Mouse (Mus musculus) kidney, adult 2 months (tissue): ENCODE measurements around the gene Sgce. TPM values are rescaled to one million over a fixed set of nuclear protein-coding genes. Genes with fewer than 3 reads are reported as not detected.

Source experiments
- DNase-seq: peaks from one replicate; pipeline ENCODE4 v3.0.0; 2021
- H3K27ac ChIP-seq: fragments of 200-500 bp; 2 replicates; pipeline ENCODE4 v1.5.1; 2012; ENCODE audit warnings: low read depth, low read length, control low read depth, inconsistent platforms; ENCODE audit not compliant: insufficient read depth
- H3K27me3 ChIP-seq: fragments of 200-500 bp; replicated peaks from 2 replicates; pipeline ENCODE4 v1.6.1; 2012; ENCODE audit warnings: mild to moderate bottlenecking, moderate library complexity, low read length, inconsistent platforms; ENCODE audit not compliant: control insufficient read depth, insufficient read depth
- H3K36me3 ChIP-seq: fragments of 200-500 bp; 2 replicates; pipeline ENCODE4 v1.6.1; 2012; ENCODE audit warnings: mild to moderate bottlenecking, moderate library complexity, low read length, inconsistent platforms; ENCODE audit not compliant: control insufficient read depth, insufficient read depth
- H3K4me1 ChIP-seq: fragments of 200-500 bp; 2 replicates; pipeline ENCODE4 v1.6.1; 2011; ENCODE audit warnings: low read length; ENCODE audit not compliant: control insufficient read depth, insufficient read depth
- H3K4me3 ChIP-seq: fragments of 200-500 bp; 2 replicates; pipeline ENCODE4 v1.5.1; 2011; ENCODE audit warnings: mild to moderate bottlenecking, low read depth, low read length, control low read depth; ENCODE audit not compliant: insufficient read depth
- CTCF ChIP-seq: fragments of 200-500 bp; conservative IDR thresholded peaks from 2 replicates; pipeline ENCODE4 v1.5.1; 2011; ENCODE audit warnings: low read depth, mild to moderate bottlenecking, control low read depth, low read length, moderate library complexity, mixed read lengths; ENCODE audit not compliant: insufficient read depth, insufficient read length
- POLR2A ChIP-seq: fragments of 200-500 bp; IDR thresholded peaks from one replicate; pipeline ENCODE4 v1.6.1; 2011; ENCODE audit warnings: low read depth, low read length, control low read depth
- WGBS: fragments of 180-500 bp; shearing (Covaris S2); methylation state at CpG from one replicate; pipeline ENCODE4 v1.1.7; 2018; 5-methylcytosine and 5-hydroxymethylcytosine counted together
- polyA plus RNA-seq: library from polyadenylated mRNA; depleted of rRNA; stranded (reverse); fragments of >200 nt; gene quantifications from 2 replicates; pipeline ENCODE4 v1.2.3, GENCODE M21; 2012

The Sgce gene
- polyA plus RNA-seq, 1 experiment = 8.0 TPM

DNA sequence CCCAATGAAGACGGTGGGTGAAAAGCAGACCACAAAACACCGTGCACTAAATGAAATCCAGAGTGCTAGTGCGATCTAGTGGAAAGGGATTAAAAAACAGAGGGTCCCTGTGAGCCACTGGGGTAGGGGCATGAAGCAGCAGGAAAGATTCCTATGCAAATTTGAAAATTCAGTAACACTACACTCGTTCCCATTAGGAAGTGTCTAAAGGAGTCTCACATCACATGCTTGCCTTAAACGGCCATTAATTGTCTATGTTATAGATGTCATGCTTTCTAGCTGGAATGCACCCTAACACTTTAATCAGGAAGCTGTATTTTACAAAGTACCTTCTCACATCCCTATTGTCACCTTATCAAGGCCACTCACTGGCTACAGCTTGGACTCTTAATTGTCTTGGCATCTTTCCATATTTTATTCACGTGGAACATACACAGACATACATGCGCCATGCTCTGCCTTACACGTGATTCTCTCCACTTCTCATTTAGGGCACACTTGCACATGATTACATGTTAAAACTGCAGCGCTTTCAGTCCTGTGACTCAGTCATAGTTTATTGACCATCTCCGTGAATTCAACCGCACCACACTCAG lies 8.9 kb downstream of the Sgce start:
- DNase-seq = no peak
- Histone ChIP-seq H3K27ac (no peak overlapping the region), H3K4me1 (no peaks in the 10 kb centered on the region), H3K36me3 (no peaks in the 10 kb centered on the region), H3K27me3 (no peaks in the 10 kb centered on the region), H3K4me3 (no peak overlapping the region)
- WGBS = 58% methylated on average over 11 of the region's 11 CpGs
- TF ChIP-seq POLR2A (no peak), CTCF (no peak)

DNA sequence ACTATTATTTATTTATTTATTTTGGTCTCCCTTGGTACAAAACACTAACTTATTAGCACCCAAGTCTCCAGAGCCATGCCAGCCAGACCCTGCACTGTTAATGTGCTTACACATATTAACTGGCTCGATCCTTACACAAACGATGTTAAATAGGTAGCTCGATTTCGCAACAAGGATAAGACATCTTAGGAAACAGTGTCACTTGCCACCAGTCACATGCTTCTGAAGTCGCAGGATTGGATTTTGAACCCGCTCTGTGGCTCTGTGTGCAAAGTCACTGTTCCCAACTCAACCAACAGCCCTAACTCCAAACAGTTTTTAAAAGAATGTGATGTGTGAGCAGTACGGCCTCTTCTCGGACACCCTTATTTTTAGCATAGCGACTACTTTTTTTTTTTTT lies 10.6 kb downstream of the Sgce start:
- no peaks in the 10 kb centered on the region for H3K4me1 ChIP-seq
- H3K4me3 ChIP-seq = no peak overlapping the region
- no peak overlapping the region for H3K27ac ChIP-seq
- DNase-seq = no peak
- TF ChIP-seq CTCF = no peak
- TF ChIP-seq POLR2A = no peak
- H3K36me3 ChIP-seq = no peaks in the 10 kb centered on the region
- WGBS = 86% methylated on average over 9 of the region's 9 CpGs
- no peaks in the 10 kb centered on the region for H3K27me3 ChIP-seq

DNA sequence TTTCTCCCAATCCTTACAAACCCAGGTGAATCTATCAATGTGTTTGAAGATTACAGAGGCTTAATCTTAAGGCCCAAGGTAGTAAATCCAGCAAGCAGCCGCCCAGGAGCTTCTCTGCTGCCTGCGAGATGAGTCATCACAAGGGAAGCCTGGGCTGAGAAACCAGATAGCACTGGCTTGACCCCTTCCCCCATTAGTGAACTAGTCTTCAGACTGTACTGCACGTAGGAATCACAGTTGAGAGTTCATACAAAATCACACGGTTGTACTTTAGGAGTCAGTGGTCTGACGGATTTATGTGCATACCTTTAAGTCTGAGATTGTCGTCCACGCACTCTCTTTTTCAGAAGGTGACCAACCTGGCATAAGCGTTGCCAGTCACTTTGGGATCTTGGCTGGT lies 13.8 kb downstream of the Sgce start:
- no peak for DNase-seq
- 53% methylated on average over 8 of the region's 8 CpGs for WGBS
- TF ChIP-seq POLR2A (no peak), CTCF (no peak)
- no peaks in the 10 kb centered on the region for H3K27me3 ChIP-seq
- no peak overlapping the region for H3K27ac ChIP-seq
- H3K36me3 ChIP-seq = no peaks in the 10 kb centered on the region
- no peak overlapping the region for H3K4me3 ChIP-seq
- H3K4me1 ChIP-seq = no peaks in the 10 kb centered on the region

DNA sequence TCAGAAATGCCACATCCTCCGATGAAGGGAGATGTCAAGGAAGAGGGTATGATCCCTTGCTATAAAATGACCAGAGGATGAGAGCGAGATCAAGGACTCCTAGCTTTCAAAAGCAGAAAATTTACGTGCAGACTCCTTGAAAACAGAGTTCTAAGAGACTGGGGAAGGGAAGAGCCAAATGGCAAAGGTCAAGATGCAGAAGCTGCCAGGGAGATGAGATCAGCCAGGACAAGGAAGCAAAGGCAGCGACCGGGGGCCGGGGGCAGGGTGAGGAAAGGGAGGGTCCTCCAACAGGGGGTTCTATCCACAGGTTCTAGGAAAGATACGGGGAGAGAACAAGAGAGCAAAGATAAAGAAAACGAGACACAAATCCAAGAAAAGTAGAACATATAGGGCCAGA lies 15.3 kb downstream of the Sgce start:
- WGBS = 45% methylated on average over 8 of the region's 8 CpGs
- no peak for DNase-seq

GRCm38 (mm10) chr6:4728305-4728704 lies 18.7 kb downstream of the Sgce start:
- Histone ChIP-seq H3K4me1 (no peaks in the 10 kb centered on the region), H3K4me3 (no peak overlapping the region), H3K27ac (no peak overlapping the region), H3K27me3 (no peaks in the 10 kb centered on the region), H3K36me3 (no peaks in the 10 kb centered on the region)
- no peak for TF ChIP-seq CTCF
- no peak for TF ChIP-seq POLR2A
- WGBS = 93% methylated on average over 2 of the region's 2 CpGs
- no peak for DNase-seq

More for the DNA sequence above, 15.3 kb downstream of the Sgce start:
- TF ChIP-seq POLR2A = no peak
- no peak for TF ChIP-seq CTCF
- Histone ChIP-seq H3K4me3 (no peak overlapping the region), H3K4me1 (no peaks in the 10 kb centered on the region), H3K36me3 (no peaks in the 10 kb centered on the region), H3K27ac (no peak overlapping the region), H3K27me3 (no peaks in the 10 kb centered on the region)

DNA sequence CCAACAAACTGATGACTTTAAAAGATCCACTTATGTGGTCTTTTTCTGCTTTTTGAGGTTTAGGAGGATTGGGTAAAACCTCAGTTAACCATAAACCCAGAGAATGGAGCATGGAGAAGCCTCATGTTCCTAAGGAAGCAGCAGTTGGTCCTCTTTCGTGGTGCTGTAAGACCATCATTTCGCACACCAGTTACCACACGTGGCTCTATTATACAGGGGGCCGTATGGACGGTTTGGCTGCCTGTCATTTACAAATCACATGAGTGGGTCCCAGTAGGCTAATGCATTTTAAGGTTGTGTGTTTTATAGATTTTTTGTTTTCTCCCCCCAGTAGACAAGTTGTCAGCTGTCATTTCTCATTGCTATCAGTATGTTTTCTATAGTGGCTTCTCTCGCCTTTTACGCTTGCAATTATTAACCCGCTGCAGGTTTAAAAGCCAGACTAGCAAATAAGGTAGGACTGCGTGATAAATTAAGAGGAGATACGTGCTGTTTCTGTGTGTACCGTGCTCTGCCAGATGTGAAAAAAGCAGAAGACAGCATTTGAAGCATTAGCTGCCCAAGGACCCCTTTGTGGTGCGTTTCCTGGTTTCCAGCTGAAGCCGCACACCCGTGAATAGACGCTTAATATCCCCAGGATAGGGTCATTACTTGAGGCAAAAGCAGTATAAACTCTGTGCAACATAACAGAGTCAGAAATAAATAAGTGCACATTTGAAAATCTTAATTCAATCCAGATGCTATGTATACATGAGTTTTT lies 22.8 kb downstream of the Sgce start:
- TF ChIP-seq POLR2A (no peak), CTCF (no peak)
- no peaks in the 10 kb centered on the region for H3K27me3 ChIP-seq
- no peak overlapping the region for H3K4me3 ChIP-seq
- no peaks in the 10 kb centered on the region for H3K36me3 ChIP-seq
- DNase-seq = no peak
- H3K4me1 ChIP-seq = no peaks in the 10 kb centered on the region
- WGBS = 57% methylated on average over 15 of the region's 15 CpGs
- no peak overlapping the region for H3K27ac ChIP-seq

DNA sequence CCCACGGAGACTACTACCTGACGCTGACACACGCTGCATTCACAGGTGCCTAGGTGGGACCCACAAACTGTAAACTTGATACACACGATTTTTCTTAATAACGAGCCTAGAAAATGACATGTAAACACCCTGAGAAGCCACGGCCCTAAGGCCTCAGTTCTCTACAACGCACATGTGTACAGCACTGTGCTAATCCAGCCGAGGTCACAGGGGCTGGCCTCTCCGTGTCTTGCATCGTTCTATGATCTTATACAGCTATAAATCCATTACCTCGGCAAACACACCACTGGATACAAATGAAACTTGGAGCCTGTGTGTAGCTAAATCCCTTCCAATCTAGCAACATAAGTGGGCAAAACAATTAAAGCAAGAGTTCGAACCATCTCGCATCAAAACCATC lies 24.3 kb downstream of the Sgce start:
- no peaks in the 10 kb centered on the region for H3K36me3 ChIP-seq
- no peaks in the 10 kb centered on the region for H3K4me1 ChIP-seq
- WGBS = 82% methylated on average over 13 of the region's 13 CpGs
- no peak overlapping the region for H3K27ac ChIP-seq
- no peak for TF ChIP-seq POLR2A
- no peak for TF ChIP-seq CTCF
- no peaks in the 10 kb centered on the region for H3K27me3 ChIP-seq
- no peak overlapping the region for H3K4me3 ChIP-seq
- DNase-seq = no peak
